Mouse (Mus musculus) layer of hippocampus, adult 9-10 months (tissue): ENCODE measurements around the gene Ifi203.
"Not testable (repeated sequence)": the region's sequence is repeated elsewhere in the genome, so short reads cannot be mapped to it uniquely, and the experiment has no call there.

ENCODE experiments used
- DNase-seq: peaks from one replicate; pipeline ENCODE4 v3.0.0; 2022; ENCODE audit warnings: low spot score

The Ifi203 gene

DNA sequence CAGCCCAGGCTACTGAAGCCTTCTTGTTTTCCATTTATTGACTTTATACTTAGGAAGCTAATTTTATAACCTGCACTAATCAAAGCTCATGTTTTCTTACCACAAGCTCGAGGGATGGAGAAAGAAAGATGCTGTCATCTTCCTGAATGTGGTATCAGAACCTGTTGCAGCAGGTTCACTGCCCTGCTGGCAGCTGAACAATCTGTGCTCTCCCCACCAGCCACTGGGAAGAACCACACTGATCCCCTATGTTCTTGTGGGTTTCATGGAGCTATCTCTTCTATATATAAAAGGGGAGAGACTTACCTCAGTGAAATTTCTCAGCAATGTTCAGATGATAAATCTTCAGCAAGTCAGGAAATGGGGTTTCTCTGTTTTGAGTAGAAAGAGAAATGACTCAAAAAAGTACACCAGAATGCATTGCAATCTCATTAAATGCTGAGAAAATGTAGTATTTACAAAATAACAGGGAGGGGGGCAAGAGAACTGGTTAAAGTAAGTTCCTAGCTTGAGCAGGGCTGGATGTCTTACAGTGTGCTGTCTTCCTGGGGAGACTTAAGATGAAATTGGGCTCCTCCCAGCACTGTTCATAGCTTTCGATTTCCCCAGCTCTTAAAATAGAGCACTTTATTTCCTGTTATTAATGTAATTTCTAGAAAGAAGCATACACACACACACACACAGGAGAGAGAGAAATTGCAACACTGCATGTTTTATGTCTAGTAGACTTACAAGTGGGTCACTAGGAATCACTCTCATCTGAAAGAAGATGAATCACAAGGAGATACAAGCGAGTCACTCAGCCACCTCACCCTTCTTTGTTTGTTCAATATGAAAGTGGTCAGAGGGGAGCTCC lies at the start of gene Ifi203, which contains the start of gene Mndal:
Ifi203 (minus strand) TSS at position 749 of the 856 bp plus-strand sequence.
Mndal (minus strand) TSS at position 568 of the 856 bp plus-strand sequence.
- DNase-seq, result not testable (repeated sequence)

DNA sequence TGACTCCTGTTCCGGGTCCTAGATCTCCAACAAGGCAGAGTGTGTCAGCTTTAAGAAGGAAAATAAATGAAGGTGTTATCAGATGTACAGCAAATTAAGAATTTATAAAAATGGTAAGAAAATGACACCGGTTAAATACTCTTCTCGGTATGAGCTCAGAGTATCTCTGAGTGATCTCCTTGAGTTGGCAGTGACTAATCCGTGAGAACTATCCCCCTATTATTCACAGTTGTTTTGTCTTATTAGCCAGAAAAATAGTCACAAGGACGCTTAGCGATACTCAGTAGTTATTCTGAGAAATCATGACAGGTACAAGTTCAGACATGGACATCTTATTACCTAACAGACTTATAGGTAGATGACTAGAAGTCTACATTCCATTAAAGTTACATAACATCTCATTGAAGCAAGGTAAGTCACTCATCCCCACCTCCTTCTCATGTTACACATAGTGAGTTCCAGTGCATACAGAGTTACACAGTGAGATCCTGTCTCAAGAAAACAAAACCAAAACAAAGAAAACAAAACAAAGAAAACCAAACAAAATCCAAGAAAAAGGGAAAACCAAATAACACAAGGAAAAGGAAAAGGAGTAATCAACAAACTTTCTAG lies 40.3 kb upstream of the Ifi203 start, which contains the start of gene Ifi202b:
Ifi202b (minus strand) TSS at position 51 of the 612 bp plus-strand sequence.
- not testable (repeated sequence) for DNase-seq

DNA sequence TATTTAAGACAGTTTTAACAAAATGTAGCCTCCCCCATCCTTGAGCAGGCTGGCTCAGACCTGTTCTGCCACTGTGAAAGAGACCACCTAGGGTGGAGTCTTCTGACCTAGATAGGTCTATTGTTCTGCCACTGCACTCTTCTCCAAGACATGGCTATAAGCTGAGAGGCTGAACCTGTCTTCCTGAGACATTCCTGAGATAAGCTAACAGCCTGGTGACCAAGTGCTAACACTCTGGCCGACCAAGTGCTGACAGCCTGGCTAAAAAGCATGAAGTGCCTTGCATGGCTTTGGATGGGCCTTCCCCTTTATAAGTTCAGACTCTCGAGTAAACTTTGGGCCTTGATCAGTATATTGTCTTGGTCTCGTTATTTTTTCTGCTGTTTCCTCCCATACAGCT lies 38.6 kb upstream of the Ifi203 start:
- DNase-seq, result not testable (repeated sequence)

DNA sequence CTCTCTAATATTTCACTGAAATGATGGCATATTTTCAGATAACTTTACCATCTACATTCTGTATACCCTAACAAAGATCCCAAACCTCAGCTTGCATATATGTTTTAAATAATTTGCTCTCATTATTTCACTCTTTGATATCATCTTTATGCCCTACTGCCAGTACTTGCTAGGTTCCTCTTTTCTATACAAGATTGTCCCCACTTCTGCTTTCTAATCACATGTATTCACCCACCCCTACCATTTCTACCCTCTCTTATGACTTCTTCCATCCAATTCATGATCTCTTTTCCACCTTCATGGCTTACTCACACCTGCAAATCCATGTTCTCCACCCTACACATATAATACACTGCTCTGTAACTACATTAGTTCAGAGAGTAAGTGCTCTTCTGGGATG lies 35.1 kb upstream of the Ifi203 start:
- DNase-seq, result no peak

DNA sequence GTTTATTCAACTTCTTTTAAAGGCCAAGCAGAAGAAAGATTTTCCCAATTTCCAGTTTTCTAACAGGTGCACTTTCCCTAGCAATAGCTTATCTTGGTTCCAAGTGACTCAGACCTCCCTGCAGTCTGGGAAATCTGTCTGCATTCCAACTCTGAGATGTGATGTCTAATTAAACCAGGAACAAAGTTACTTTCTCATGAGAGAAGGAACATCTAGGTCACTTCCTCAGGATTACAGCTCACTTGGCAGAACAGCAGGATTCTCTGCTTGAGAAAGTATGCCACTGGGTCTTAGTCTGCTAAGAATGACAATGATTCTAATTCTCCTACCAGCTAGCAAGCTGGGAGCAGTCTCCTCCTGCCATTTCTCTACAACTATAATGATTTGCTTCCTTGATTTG lies 30.6 kb upstream of the Ifi203 start:
- DNase-seq, result no peak

DNA sequence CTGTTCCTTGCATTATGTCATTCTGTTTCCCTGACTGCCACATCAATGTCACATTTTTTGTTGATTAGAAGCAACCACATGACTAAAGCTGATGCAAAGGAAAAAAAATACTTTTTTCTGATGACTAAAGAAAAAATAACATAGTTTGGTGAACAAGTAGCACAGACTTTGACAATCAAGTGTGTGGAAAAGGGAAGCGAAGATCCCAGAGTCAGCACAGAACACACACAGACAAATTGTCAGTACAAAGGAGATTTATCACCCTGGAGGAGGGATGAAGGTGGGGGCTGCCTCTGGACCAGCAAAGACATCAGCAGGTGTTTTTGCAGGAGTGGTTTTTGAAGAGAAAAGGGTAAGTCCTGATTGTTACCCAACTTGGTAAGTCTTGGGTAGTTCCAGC lies 19.0 kb upstream of the Ifi203 start:
- not testable (repeated sequence) for DNase-seq

DNA sequence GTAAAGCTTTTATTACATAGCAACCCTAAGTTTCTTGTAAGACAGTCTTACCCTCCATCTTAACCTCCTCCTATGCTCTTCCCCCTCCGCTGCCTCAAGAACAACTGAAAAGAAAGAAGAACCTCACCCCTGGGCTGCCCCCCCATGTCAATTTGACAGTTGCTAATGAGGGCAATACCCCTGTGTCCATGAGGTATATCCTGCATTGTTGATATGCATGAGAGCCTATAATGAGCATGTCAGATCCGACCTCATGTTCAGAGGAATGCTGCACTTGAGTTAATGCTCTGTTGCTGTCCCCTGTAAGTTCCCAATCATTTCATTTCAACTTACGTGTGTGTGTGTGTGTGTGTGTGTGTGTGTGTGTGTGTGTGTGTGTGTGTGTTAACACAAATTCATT lies 17.5 kb upstream of the Ifi203 start:
- not testable (repeated sequence) for DNase-seq

DNA sequence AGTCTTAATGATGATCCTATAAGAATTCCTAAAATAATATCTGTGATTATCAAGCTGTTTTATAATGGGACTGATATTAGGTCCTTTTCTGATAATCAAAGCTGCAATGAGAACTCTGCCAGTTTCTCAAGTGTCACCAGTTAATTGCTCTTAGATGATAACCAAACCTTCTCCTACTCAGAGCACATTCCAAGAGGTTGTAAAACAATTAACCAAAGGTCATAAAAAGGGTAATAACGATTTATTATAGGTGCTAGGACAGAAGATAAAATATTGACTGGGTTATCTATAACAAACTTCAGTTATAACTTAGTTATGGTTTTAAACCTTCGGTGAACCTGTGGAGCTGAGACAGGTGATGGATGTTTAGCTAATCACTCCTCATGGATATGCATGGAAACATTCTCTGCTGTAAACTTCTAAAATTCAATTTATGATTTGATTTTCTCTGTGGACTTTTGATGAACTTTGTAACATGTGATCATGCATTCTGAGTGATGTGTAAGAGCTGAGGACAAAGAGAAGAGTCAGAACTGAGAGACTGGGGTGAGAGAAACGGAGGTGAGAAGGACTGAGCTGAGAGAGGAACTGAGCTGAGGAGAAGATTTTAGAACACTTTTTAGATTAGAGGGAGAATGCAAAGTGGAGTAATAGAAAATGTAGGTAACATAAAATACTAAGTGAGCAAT lies 13.5 kb upstream of the Ifi203 start:
- not testable (repeated sequence) for DNase-seq

DNA sequence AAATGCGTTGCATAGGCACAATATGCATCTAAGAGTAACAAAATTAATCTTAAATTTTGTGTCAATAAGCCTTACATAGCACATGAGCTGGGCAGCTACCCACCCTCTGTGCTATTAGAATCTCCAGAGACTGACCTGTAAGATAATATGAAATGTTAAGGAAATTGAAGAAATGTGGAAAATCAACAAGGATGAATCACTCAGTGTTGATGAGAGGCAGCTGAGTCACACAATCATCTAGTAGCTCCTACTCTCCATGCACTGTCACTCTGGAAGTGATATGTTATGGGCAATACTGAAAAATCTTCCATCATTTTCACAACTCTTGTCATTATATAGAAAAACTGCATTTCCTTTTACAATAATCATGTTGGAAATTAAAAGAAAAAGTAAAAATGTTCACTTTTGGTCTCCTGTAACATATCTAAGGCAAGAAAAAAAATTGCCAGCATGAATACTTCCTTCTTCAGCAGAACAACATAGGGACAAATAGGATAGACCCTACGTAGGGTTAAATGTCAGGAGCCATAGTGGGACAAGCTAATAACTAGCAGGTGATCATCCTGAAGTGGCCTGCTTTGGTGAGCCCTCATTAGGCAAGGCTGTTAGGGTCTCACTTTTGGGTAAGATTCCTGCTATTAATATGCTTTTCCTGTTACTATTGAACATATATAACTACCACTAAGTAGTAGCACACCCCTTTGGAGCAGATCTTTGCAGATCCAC lies 12.8 kb upstream of the Ifi203 start:
- no peak for DNase-seq

DNA sequence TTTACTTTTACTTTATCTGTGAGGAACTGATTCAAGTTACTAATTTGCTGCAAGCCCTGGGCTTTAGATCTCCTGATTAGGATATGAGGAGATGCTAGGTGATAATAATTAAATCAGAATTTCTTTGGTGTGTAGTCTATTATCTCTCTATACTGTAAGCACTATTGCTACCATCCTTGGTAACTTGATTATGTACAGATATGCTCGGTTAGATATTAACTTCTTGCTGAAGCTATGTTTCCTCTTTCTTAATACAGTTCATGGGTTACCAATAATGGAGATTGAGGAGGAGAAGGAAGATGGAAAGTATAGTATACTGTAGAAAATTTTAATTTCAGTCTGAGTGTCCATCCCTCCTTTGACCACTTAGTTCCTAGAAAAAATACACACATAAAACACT lies 11.1 kb upstream of the Ifi203 start:
- DNase-seq, result no peak

DNA sequence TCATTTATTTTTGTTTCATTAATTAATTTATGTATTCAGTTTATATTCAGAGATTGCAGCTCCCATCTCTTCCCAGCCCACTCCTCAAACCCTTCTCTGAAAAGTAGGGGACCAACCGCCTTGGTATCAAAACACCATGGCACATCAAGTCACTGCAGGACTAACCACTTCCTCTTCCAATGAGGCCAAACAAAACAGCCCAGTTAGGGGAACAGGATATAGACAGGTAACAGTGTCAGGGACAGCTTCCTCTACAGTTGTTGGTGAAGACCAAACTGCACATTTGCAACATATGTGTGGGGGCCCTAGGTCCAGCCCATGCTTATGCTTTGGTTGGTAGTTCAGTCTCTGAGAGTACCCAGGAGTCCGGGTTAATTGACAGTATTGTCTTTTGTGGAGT lies 6.6 kb upstream of the Ifi203 start:
- not testable (repeated sequence) for DNase-seq

DNA sequence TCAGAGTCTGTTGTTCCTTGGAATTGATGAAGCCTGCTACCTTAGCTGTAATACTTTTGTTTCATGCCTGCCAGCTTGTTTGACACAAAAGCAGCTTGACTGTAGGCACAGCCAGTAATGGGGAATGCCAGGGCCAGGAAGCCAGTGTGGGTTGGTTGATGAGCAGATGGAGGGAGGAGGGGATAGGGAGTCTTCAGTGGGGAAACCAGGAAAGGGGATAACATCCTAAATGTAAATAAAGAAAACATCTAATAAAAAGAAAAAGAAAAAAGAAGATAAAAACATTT lies 251 bp upstream of the Ifi203 start:
- peak; percentile 30 for DNase-seq

DNA sequence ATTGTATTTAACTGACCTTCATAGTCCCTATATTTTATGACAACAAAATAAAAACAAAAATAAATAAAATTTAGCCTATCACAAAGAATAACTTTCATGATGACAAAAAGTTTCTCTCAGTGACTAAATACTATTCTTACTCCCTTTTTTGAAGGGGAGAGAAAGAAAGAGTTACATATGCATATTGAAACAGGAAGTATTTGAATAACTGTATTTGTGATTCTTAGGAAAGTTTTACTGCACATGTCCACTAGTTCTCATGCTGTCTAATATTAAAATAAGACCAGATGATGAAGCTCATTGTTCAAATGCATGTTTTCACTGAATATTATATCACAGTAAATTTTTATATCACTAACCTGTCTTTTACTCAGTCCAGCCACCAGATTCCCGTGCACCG lies 950 bp downstream of the Ifi203 start:
- not testable (repeated sequence) for DNase-seq

DNA sequence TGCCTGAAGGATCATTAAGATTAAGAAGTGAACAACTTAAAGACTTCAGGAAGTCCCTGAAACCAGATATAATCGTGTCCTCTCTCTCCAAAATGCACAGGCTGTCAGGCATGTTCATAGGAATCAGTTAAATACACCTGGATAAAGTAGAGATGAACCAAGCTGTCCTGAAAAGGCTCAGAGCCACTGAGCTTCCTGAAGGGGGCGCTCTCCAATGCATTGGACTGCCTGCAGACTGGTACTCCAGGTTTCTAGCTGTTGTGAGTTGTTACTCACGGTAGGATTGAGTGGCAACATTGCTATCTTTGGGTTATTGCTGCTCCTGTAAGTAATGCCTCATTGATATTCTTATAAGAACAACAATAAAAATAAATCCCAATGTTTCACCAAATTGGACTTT lies 23.2 kb downstream of the Ifi203 start:
- DNase-seq, result not testable (repeated sequence)

DNA sequence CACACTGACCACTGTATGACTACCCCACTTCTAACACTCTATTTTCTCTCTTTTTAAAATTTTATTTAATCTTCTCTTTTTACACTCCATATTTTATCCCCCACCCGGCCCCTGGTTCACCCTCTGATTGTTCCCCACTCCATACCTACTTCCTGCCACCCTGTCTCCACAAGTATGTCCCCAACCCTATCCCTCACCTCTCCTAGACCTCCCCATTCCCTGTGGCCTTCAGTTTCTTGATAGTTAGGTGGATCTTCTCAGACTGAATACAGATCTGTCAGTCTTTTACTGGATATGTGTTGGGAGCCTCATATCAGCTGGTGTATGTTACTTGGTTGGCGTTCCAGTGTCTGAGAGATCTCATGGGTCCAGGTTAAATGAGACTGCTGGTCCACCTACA lies 27.9 kb downstream of the Ifi203 start:
- DNase-seq, result no peak

DNA sequence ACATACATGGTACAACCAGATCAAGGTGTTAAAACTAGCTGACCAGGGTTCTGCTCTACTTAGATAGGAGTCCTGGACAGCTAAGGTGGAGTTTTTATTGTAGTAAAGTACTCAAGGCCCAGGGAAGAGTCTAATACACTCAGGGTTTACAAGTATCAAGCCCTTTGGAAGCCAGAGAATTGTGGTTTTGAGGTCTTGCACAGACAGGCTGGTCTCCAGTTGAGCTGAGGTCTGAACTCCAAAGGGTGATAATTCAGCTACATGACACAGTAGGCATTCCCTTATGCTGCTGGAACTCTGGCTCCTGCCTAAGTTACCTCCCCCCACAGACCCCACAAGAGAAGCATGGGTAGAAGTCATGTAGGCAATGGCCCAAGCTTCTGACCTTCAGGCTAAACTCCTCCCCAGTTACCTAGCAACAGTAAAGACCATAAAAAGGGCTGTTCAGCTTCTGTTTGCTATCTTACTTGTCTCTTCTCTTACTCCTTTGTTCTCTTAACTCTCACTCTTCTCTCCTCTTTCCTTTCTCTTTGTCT lies 29.1 kb downstream of the Ifi203 start:
- not testable (repeated sequence) for DNase-seq

DNA sequence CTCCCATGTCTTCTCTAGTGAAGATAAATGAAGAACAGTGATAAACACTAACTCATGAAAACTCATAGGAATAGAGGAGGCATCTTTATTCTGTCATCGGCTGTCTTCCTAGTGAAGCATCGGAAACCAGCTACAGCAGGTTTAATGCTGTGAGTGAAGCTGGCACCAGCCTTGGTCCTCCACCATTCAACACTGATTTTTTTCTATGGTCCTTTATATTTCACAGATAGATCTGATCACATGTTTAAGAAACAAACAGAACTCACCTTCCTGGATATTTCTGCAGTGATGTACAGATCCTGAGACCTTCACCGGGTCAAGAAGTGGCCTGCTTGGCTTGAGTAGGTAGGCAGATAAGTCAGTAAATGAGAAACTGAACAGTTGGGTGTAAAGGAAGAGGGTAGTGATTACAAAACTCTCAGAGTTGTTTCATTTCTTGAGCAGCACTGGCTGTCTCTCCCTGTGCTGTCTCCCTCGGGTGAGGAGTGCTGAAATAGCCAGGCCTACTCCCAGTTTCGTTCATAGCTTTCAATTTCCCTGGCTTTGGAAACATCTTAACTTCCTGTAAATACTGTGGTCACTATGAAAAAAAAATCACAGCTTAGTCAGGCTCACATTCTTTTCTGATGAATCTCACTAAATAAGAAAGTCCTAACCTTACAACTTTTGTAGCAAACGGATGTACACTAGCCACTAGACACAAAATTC lies 29.8 kb downstream of the Ifi203 start, which contains the start of gene Ifi211:
Ifi211 (minus strand) TSS at position 499 of the 708 bp plus-strand sequence.
- not testable (repeated sequence) for DNase-seq

DNA sequence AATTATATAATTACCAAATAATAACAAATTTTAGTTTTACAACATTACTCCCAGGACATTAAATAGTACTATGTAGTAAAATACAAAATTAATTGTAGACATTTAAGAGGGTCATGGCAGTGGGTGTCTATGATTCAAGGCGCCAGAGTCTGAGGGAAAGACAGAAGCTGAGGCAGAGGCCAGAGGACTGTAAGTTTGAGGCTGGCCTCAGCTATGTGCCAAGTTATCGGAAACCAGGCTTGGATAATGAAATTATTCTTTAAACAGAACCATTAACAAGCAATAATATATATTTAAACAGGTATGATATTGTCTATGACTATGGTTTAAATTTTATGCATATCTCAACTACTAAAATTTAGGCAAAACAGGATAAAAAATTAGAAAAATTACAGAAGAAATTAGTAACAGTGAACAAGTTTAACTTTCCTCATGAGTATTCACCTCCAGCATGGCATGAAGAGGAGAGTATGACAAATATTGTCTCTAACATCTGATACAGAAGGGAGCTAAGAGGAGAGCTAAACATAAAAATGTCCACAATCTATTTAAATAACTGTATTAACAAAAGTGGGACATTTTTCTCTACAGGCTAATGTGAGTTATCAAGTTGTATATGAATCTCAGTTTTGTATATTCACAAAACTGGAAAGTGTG lies 30.5 kb downstream of the Ifi203 start:
- DNase-seq, result no peak

DNA sequence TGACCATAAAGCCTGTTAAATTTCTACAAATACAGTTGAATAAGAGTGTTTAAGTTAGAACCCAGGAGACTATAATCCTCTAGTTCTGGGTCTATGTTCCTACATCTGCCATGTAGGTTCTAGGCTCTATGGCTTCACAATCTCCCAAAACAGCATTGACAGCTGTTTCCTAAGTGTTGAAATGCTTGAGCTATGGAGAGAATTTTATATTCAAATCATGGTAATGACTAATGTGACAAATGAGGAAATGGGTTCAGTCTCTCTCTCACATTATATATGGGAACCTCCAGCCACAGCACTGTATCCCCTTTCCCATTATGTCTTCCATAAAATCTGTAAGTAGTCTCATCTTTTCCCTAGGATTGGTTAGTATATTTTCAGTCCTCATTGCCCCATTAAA lies 34.1 kb downstream of the Ifi203 start:
- DNase-seq, result not testable (repeated sequence)

DNA sequence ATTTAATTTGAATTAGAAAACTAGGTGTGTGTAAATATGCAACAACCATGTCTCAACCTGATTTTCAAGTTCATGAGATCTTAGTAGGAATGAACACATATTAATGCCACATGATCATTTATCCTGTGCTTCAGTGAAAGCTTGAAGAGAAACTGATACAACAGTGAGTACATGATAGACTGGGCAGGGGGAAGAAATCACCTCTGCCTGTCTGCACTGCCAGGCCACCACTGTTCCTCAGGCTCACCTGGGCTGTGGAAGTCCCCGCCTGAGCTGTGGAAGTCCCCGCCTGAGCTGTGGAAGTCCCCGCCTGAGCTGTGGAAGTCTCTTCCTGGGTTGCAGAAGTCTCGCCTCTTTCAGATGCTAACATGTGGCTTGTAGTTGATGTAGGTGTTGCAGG lies 36.6 kb downstream of the Ifi203 start:
- not testable (repeated sequence) for DNase-seq

DNA sequence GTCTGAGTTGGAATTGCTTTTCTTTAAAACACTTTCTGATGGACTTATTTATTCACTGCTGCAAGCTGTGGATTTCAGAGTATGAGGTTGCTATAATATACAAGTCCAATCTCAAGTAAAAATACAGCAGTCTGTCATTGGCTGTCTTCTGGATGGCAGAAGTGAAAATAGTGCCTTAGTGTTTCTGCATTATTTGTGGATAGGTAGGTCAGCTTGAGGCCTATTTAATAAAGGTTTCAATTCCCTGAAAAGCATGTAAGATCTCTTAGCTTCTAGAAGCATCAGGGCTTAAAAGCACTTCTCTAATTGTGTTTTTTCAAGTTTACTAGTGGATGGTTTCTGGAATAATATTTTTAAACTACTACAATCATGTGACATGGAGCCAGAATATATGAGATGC lies 52.7 kb downstream of the Ifi203 start:
- not testable (repeated sequence) for DNase-seq
